Mouse (Mus musculus) gastrocnemius, adult 2 months (tissue): ENCODE results near the gene Dcdc2a. TPM values are rescaled to one million over a fixed set of nuclear protein-coding genes. Genes with fewer than 3 reads are reported as not detected.

Source experiments
- DNase-seq: peaks from one replicate; pipeline ENCODE4 v3.0.0; 2022
- H3K27ac ChIP-seq: fragments of 200-600 bp; 2 replicates; pipeline ENCODE4 v1.8.1; 2022; ENCODE audit warnings: mild to moderate bottlenecking
- H3K4me3 ChIP-seq: fragments of 200-600 bp; 2 replicates; pipeline ENCODE4 v1.8.1; 2022; ENCODE audit warnings: mild to moderate bottlenecking, moderate library complexity
- CTCF ChIP-seq: fragments of 200-600 bp; IDR thresholded peaks from 2 replicates; pipeline ENCODE4 v1.8.1; 2022; ENCODE audit warnings: antibody characterized with exemption, mild to moderate bottlenecking, moderate library complexity
- intact Hi-C: fragments of 180-260 bp; cut with DNase I; formaldehyde crosslinking; loops from one replicate; pipeline ENCODE4 v1.15.1; 2025
- total RNA-seq, 2 experiments: library from RNA; stranded (reverse); gene quantifications; 2 replicates each; pipeline ENCODE4 v1.2.3; 2021

The Dcdc2a gene
- total RNA-seq, 2 experiments from 2014 or later = 0.06 to 0.71 TPM

GRCm38 (mm10) chr13:25206950-25207349 lies 151.1 kb downstream of the Dcdc2a start:
- Histone ChIP-seq H3K4me3 (no peak overlapping the region), H3K27ac (no peak overlapping the region)
- TF ChIP-seq CTCF = no peak
- intact Hi-C loops = no loop called here
- DNase-seq = no peak

- Histone ChIP-seq H3K27ac (no peak overlapping the region), H3K4me3 (no peak overlapping the region)
- no peak for DNase-seq
- intact Hi-C loops = no loop called here
- no peak for TF ChIP-seq CTCF
These were observed 162.6 kb downstream of the Dcdc2a start for GRCm38 (mm10) chr13:25218394-25218793.

GRCm38 (mm10) chr13:25220186-25220787 lies 164.5 kb downstream of the Dcdc2a start:
- no peak for DNase-seq
- H3K27ac ChIP-seq = no peak overlapping the region
- intact Hi-C loops = no loop called here
- TF ChIP-seq CTCF = no peak
- no peak overlapping the region for H3K4me3 ChIP-seq

GRCm38 (mm10) chr13:25251893-25252292 lies 196.1 kb downstream of the Dcdc2a start:
- no peak for TF ChIP-seq CTCF
- no peak overlapping the region for H3K4me3 ChIP-seq
- no peak overlapping the region for H3K27ac ChIP-seq
- intact Hi-C loops = no loop called here
- no peak for DNase-seq

GRCm38 (mm10) chr13:25254478-25255263 lies 198.9 kb downstream of the Dcdc2a start:
- TF ChIP-seq CTCF = no peak
- no peak for DNase-seq

GRCm38 (mm10) chr13:25257608-25258007 lies 201.8 kb downstream of the Dcdc2a start:
- Histone ChIP-seq H3K27ac (no peak overlapping the region), H3K4me3 (no peak overlapping the region)
- intact Hi-C loops = no loop called here
- DNase-seq = no peak
- no peak for TF ChIP-seq CTCF

More at GRCm38 (mm10) chr13:25254478-25255263, 198.9 kb downstream of the Dcdc2a start:
- Histone ChIP-seq H3K27ac (no peak overlapping the region), H3K4me3 (no peak overlapping the region)
- intact Hi-C loops = no loop called here

Other genes with a start within 250 kb of the Dcdc2a start
- 100 to 1,000 TPM; 123 to 190 TPM for gene Acot13, start 224.5 kb upstream of the Dcdc2a start, total RNA-seq
- 1 to 10 TPM; 8.9 to 9.0 TPM for gene Tdp2, start 224.3 kb upstream of the Dcdc2a start, total RNA-seq
- gene D130043K22Rik, start 210.9 kb upstream of the Dcdc2a start, total RNA-seq = not detected
- gene Aldh5a1, start 118.3 kb upstream of the Dcdc2a start, total RNA-seq = 1 to 10 TPM; 7.2 to 8.9 TPM
- gene Gpld1, start 112.9 kb upstream of the Dcdc2a start, total RNA-seq = under 1 TPM; 0.53 to 0.94 TPM
- 10 to 100 TPM; 36.8 to 46.7 TPM for gene Mrs2, start 35.6 kb upstream of the Dcdc2a start, total RNA-seq
- not detected for gene Nrsn1, start 214.5 kb downstream of the Dcdc2a start, total RNA-seq